Mouse (Mus musculus) ES-Bruce4 (cell line): ENCODE measurements around the gene Wdr41.

Source experiments
- CTCF ChIP-seq: IDR thresholded peaks from one replicate; pipeline ENCODE4 v1.8.1; 2011; ENCODE audit warnings: low read depth, low read length
- POLR2A ChIP-seq: IDR thresholded peaks from one replicate; pipeline ENCODE4 v1.8.1; 2011; ENCODE audit warnings: low read length; ENCODE audit not compliant: insufficient read depth

DNA sequence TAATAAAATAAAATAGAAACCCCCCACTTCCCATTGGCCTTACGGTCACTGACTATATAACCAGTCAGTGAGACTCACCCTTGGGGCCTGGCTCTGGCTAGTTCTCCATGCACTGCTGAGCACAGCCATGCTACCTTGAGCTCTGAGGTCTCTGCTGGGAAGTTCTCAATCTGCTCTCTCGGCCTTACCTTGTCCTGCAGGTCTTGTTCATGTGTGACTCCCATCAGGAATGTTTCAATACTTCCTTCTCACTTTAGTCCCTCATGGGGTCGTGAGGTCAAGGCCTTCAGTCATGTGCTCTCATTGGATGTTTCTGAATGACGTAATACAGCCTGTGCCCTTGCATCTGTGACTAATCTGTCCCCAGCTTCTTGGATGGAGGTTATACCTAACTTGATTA lies 82.7 kb downstream of the Wdr41 start:
- no peak for TF ChIP-seq POLR2A
- TF ChIP-seq CTCF: no peak
